Mouse (Mus musculus): ENCODE results near the gene Acot1. TPM values are rescaled to one million over a fixed set of nuclear protein-coding genes. Genes with fewer than 3 reads are reported as not detected.
"Not testable (repeated sequence)": the region's sequence is repeated elsewhere in the genome, so short reads cannot be mapped to it uniquely, and the experiment has no call there.

The Acot1 gene
- polyA plus RNA-seq, 2 experiments from 2014 or later: not detected

GRCm38 (mm10) chr12:84022266-84022665 is 13.0 kb downstream of the Acot1 start:
- ATAC-seq: not testable (repeated sequence)

- ATAC-seq: no peak
Observed at GRCm38 (mm10) chr12:84023052-84023745, 13.9 kb downstream of the Acot1 start.

- ATAC-seq: peak; percentile 71
Observed at GRCm38 (mm10) chr12:84025888-84026287, 16.6 kb downstream of the Acot1 start.

- ATAC-seq: not testable (repeated sequence)
Observed at GRCm38 (mm10) chr12:84028328-84028727, 19.0 kb downstream of the Acot1 start.

- not testable (repeated sequence) for ATAC-seq
Observed at GRCm38 (mm10) chr12:84029043-84029442, 19.8 kb downstream of the Acot1 start.

- peak; percentile 77 for ATAC-seq
Observed at GRCm38 (mm10) chr12:84030659-84031332, 21.5 kb downstream of the Acot1 start.

GRCm38 (mm10) chr12:84032854-84033253 is 23.6 kb downstream of the Acot1 start:
- no peak for ATAC-seq

- not testable (repeated sequence) for ATAC-seq
Observed at GRCm38 (mm10) chr12:84033302-84033701, 24.0 kb downstream of the Acot1 start.

GRCm38 (mm10) chr12:84034108-84034507 is 24.8 kb downstream of the Acot1 start:
- ATAC-seq: no peak

- ATAC-seq: not testable (repeated sequence)
Observed at GRCm38 (mm10) chr12:84038241-84038640, 29.0 kb downstream of the Acot1 start, which contains the start of gene Acot4. Gene Acot4 (plus strand): TSS chr12:84038379.

- not testable (repeated sequence) for ATAC-seq
Observed at GRCm38 (mm10) chr12:84038691-84039111, 29.4 kb downstream of the Acot1 start, which contains the start of gene Gm49366. Gene Gm49366 (plus strand): TSS chr12:84038935.

GRCm38 (mm10) chr12:84042248-84042647 is 33.0 kb downstream of the Acot1 start:
- ATAC-seq: no peak

GRCm38 (mm10) chr12:84044045-84044444 is 34.8 kb downstream of the Acot1 start:
- no peak for ATAC-seq

- no peak for ATAC-seq
Observed at GRCm38 (mm10) chr12:84046906-84047305, 37.6 kb downstream of the Acot1 start.

GRCm38 (mm10) chr12:84050744-84051143 is 41.5 kb downstream of the Acot1 start:
- not testable (repeated sequence) for ATAC-seq

GRCm38 (mm10) chr12:84051937-84052474 is 42.7 kb downstream of the Acot1 start, which contains the start of gene Acot3:
Gene Acot3 (plus strand): TSS chr12:84052144.
- ATAC-seq: no peak

GRCm38 (mm10) chr12:84052609-84053008 is 43.3 kb downstream of the Acot1 start:
- ATAC-seq: no peak

GRCm38 (mm10) chr12:84053173-84053572 is 43.9 kb downstream of the Acot1 start:
- no peak for ATAC-seq

GRCm38 (mm10) chr12:84053679-84054391 is 44.5 kb downstream of the Acot1 start:
- ATAC-seq: no peak

GRCm38 (mm10) chr12:84060946-84061345 is 51.7 kb downstream of the Acot1 start:
- ATAC-seq: no peak

- no peak for ATAC-seq
Observed at GRCm38 (mm10) chr12:84062336-84062735, 53.0 kb downstream of the Acot1 start.

- no peak for ATAC-seq
Observed at GRCm38 (mm10) chr12:84063228-84063627, 53.9 kb downstream of the Acot1 start.

- no peak for ATAC-seq
Observed at GRCm38 (mm10) chr12:84063833-84064232, 54.5 kb downstream of the Acot1 start.
